Mouse (Mus musculus) R1 (cell line): ENCODE data around the gene Sult5a1.
A peak's percentile ranks its signal among the peaks of the same experiment; 100 is the strongest.
"Not testable (repeated sequence)": the region's sequence is repeated elsewhere in the genome, so short reads cannot be mapped to it uniquely, and the experiment has no call there.

Source experiments
- DNase-seq: peaks from one replicate; pipeline ENCODE4 v3.0.0-alpha.2; 2018; ENCODE audit warnings: low read depth, low spot score

The Sult5a1 gene

DNA sequence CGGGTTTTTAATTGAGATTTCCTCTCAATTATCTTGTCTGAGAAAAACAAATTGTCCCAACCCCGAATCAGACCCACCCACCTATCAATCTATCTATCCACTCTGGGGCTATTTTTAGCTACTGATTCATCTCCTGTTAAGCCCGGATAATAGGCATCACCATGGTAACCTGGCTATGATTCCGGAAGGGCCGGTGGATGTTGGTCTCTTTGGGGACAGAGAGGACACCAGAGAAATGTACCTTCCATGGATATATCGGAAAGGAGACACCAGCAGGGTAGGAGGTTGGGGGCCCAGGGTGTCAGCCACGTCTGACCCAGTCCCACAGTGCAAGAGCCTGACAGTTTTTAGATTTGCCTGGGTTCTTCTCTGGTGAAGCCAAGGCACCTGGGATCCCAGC, 22.7 kb downstream of the Sult5a1 start:
- DNase-seq, result no peak

- DNase-seq, result no peak
These were observed 23.9 kb downstream of the Sult5a1 start for GRCm38 (mm10) chr8:123134149-123134713.

DNA sequence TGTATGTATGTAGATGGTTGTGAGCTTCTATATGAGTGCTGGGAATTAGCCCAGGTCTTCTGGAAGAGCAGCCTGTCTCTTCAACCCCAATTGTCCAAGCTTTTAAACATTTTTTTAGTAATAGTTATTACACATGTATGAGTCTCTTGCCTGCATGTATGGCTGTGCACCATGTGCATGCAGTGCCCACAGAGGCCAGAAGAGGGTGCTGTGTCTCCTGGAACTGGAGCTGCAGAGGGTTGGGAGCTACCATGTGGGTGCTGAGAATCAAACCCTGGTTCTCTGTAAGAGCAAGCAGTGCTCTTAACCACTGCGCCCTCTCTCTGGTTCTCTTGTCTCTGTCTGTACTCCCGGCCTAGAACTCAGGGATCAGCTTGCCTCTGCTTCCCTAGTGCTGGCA, 25.2 kb downstream of the Sult5a1 start:
- peak; percentile 45 for DNase-seq

- DNase-seq, result no peak
These were observed 27.1 kb downstream of the Sult5a1 start for GRCm38 (mm10) chr8:123131041-123131440.

DNA sequence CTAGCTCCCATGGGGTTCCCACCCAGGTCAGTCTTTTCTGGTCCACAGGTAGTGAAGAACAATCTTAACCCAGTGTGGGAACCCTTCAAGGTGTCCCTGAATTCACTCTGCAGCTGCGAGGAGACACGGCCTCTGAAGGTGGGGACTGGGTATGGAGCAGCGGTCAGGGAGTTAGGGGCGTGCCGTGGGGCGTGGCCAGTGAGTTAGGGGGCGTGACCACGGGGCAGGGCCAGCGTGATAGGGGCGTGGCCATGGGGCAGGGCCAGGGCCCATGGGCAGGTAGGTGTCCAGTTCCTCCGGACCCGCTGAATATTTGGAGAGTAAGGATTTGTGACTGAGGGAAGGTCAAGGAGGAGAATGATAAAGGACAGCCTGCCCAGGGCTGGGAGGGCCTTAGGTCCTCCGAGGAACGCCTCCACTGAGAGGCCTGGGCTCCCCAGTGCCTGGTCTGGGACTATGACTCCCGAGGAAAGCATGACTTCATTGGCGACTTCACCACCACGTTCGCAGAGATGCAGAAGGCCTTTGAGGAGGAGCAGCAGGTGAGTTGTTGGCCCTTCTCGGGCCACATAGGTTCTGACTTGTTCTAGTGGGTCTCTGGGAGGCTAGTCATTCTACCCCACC, 31.8 kb downstream of the Sult5a1 start:
- DNase-seq, result peak; percentile 54

- DNase-seq, result no peak
These were observed 35.4 kb downstream of the Sult5a1 start for GRCm38 (mm10) chr8:123122670-123123069.

- DNase-seq, result no peak
These were observed 36.1 kb downstream of the Sult5a1 start for GRCm38 (mm10) chr8:123122059-123122458.

- no peak for DNase-seq
These were observed 40.4 kb downstream of the Sult5a1 start for GRCm38 (mm10) chr8:123117744-123118143.

DNA sequence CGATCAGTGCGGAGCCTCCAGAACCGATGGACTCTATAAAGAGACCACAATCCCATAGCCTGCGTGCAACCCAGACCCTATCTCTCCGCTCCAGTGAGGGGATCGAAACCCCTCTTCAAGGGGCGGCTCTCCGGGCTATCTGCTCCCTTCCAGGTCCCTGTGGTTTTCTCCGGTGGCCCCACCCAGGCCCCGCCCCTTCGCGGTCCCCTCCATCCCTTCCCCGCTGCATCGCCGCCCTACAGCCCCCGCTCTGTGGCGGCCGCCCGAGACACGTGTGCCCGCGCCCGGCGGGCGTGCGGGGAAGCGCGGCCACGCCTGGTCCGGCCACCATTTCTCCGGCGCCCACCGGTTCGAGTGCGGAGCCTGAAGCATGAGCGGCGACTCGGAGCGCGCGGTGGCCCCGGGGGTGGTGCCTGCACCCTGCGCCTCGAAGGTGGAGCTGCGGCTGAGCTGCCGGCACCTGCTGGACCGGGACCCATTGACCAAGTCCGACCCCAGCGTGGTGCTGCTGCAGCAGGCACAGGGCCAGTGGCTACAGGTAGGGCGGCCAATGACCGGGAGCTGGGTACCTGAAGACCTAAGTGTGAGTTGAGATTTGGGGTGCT, 40.9 kb downstream of the Sult5a1 start, which contains the start of gene Cpne7:
TSS of gene Cpne7 (plus strand) at position 248 of the 605 bp plus-strand sequence.
- no peak for DNase-seq

- no peak for DNase-seq
These were observed 43.5 kb downstream of the Sult5a1 start for GRCm38 (mm10) chr8:123114644-123115043.

DNA sequence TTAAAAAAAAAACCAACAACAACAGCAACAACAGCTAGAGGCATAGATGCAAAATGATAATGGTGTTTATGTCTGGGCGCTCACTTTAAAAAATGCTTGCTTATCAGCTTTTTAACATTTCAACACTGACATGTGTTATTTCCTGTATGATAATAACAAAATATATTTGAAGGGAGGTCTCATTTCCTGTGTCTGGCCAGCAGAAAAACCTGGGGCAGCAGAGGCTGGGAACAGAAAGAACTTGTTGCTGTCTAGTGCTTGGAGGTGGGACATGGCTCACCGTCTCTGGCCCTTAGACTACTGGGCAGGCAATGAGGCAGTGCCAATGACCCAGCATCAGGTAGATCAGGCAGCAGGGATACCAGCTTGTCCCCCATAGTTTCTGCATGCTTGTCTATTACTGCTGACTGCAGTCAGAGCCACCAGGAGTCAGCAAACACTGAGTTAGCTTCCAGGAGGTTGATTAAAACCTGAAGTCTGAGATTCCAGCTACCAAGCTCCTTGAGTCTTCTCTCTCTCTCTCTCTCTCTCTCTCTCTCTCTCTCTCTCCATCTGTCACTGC, 44.1 kb downstream of the Sult5a1 start:
- DNase-seq, result no peak

- no peak for DNase-seq
These were observed 45.2 kb downstream of the Sult5a1 start for GRCm38 (mm10) chr8:123112892-123113291.

DNA sequence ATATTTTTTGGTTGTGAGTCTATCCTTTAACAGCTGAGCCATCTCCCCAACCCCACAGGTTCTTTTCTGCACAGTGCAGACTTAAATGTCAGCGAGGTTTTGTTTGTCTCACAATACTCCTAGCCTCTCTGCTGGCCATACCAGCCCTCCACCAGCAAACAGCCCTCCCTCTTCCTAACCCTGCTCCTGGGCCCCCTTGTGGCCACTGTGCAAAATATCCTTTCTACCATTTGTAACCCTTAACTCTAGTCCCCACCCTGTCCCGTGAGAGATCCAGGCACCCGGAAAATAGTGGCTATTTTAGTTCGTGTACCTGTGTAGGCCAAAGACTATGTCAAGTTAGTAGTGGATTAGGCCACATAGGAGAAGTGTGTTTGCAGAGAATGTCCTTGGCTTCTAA, 47.5 kb downstream of the Sult5a1 start:
- DNase-seq, result peak; percentile 83

GRCm38 (mm10) chr8:123108953-123109352, 49.2 kb downstream of the Sult5a1 start:
- DNase-seq, result no peak

- DNase-seq, result no peak
These were observed 50.1 kb downstream of the Sult5a1 start for GRCm38 (mm10) chr8:123108010-123108409.

DNA sequence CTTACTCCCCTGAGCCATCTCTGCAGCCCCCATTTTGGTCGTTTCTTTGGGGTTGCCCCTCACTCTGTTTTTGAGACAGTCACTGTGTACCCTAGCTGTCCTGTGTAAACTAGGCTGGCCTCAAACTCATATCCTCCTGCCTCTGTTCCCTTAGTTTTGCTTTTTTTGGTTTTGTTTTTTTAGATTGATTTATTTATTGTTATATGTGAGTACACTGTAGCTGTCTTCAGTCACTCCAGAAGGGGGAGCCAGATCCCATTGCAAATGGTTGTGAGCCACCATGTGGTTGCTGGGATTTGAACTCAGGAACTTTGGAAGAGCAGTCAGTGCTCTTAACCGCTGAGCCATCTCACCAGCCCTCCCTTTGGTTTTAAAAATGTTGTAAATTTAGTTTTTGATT, 51.6 kb downstream of the Sult5a1 start:
- peak; percentile 55 for DNase-seq

DNA sequence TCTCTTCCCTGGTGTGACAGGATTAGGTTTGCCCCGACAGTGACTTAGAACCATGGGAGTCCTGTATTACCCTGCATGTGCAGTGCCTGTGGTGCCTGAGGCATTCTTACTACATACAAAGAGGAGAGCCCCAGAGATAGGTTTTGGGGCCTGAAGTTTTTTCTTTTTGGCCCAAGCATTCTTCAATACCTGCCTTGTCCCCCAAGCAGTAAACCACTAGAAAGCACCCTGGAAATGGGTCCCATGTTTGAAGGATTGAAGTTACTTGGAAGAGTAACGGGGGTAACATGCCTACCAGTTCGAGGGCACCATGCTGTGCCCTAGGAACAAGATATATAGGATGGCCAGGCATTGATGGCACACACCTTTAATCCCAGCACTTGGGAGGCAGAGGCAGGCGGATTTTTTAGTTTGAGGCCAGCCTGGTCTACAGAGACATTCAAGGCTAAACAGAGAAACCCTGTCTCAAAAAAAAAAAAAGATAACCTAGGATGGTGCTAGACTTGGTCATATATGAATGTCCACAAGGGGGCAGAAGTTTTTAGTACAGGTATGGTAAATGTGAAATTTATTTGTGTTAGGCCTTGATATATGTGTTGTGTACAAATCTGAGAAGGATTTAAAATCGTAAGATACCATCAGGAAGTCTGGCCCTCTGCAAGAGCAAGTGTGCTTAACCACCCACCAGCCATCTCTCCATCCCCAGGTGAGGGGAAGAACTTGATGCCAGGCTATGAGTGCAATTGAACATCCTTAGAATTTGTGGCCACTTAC, 52.4 kb downstream of the Sult5a1 start:
- peak; percentile 78 for DNase-seq

GRCm38 (mm10) chr8:123104046-123104767, 53.9 kb downstream of the Sult5a1 start:
- DNase-seq, result peak; percentile 24

GRCm38 (mm10) chr8:123103285-123103684, 54.8 kb downstream of the Sult5a1 start:
- peak; percentile 27 for DNase-seq

- DNase-seq, result not testable (repeated sequence)
These were observed 55.3 kb downstream of the Sult5a1 start for GRCm38 (mm10) chr8:123102855-123103254.
